Mouse (Mus musculus) stomach, embryonic 16.5 days (tissue): ENCODE measurements around the gene Tff2. TPM values are rescaled to one million over a fixed set of nuclear protein-coding genes. Genes with fewer than 3 reads are reported as not detected.

Experiments used
- ATAC-seq: fragments of 200-750 bp; cut with Nextera tagmentation; 2 replicates; pipeline ENCODE4 v1.8.0; 2017; ENCODE audit warnings: moderate number of reproducible peaks, moderate TSS enrichment; ENCODE audit not compliant: insufficient read depth, low FRiP score
- H3K27ac ChIP-seq: fragments of 300-500 bp; sonication (generic); 2 replicates; pipeline ENCODE4 v1.5.1; 2014; ENCODE audit warnings: low read length
- H3K27me3 ChIP-seq: fragments of 300-500 bp; sonication (generic); 2 replicates; pipeline ENCODE4 v1.6.1; 2014; ENCODE audit warnings: low read length, control low read depth, mixed read lengths; ENCODE audit not compliant: control insufficient read depth, insufficient read depth
- H3K36me3 ChIP-seq: fragments of 300-500 bp; sonication (generic); 2 replicates; pipeline ENCODE4 v1.6.1; 2014; ENCODE audit warnings: low read length; ENCODE audit not compliant: control insufficient read depth, insufficient read depth
- H3K4me1 ChIP-seq: fragments of 300-500 bp; sonication (generic); 2 replicates; pipeline ENCODE4 v1.6.1; 2014; ENCODE audit warnings: low read length, control low read depth, mixed read lengths; ENCODE audit not compliant: control insufficient read depth, insufficient read depth
- H3K4me2 ChIP-seq: fragments of 300-500 bp; sonication (generic); 2 replicates; pipeline ENCODE4 v1.6.1; 2014; ENCODE audit warnings: low read depth, low read length, mixed read lengths
- H3K4me3 ChIP-seq: fragments of 300-500 bp; sonication (generic); replicated peaks from 2 replicates; pipeline ENCODE4 v1.5.1; 2014; ENCODE audit warnings: mild to moderate bottlenecking, low read length
- H3K9ac ChIP-seq: fragments of 300-500 bp; sonication (generic); 2 replicates; pipeline ENCODE4 v1.6.1; 2014; ENCODE audit warnings: low read length
- H3K9me3 ChIP-seq: fragments of 300-500 bp; sonication (generic); replicated peaks from 2 replicates; pipeline ENCODE4 v1.6.1; 2016; ENCODE audit warnings: low read length, control low read depth; ENCODE audit not compliant: control insufficient read depth
- WGBS: fragments of 180-500 bp; shearing (Covaris S2); extraction: QIAGEN DNeasy Blood & Tissue Kit; methylation state at CpG from one replicate; pipeline ENCODE4 v1.1.7; 2014; 5-methylcytosine and 5-hydroxymethylcytosine counted together
- polyA plus RNA-seq: library from polyadenylated mRNA; unstranded; fragments of >200 nt; fragmentation: Nextera tagmentation; extraction: Ambion mirVana; gene quantifications from 2 replicates; pipeline ENCODE4 v1.2.1, GENCODE M21; 2015

Tff2 gene
- polyA plus RNA-seq, 1 experiment from 2014 or later = 99.1 TPM

- H3K36me3 ChIP-seq = no peaks in the 10 kb centered on the region
- 61% methylated on average over 5 of the region's 5 CpGs for WGBS
- no peak overlapping the region for H3K4me2 ChIP-seq
- peak overlapping the region; percentile 25; the same call in 1 of the 2 replicates for H3K27ac ChIP-seq
- H3K4me1 ChIP-seq = peaks cover 3% of the 10 kb centered on the region; the same call in 1 of the 2 replicates
- no peak for ATAC-seq
- no peak overlapping the region for H3K4me3 ChIP-seq
- H3K9me3 ChIP-seq = no peaks in the 10 kb centered on the region
- no peak overlapping the region for H3K9ac ChIP-seq
- H3K27me3 ChIP-seq = no peaks in the 10 kb centered on the region
These were observed 8.4 kb upstream of the Tff2 start for GRCm38 (mm10) chr17:31152512-31152911.

- H3K4me2 ChIP-seq = no peak overlapping the region
- ATAC-seq = no peak
- WGBS = 76% methylated on average over 9 of the region's 9 CpGs
- H3K4me3 ChIP-seq = no peak overlapping the region
- no peaks in the 10 kb centered on the region for H3K36me3 ChIP-seq
- no peak overlapping the region for H3K27ac ChIP-seq
- no peak overlapping the region for H3K9ac ChIP-seq
- no peaks in the 10 kb centered on the region for H3K27me3 ChIP-seq
- no peaks in the 10 kb centered on the region for H3K9me3 ChIP-seq
- H3K4me1 ChIP-seq = no peaks in the 10 kb centered on the region
These were observed 1.9 kb upstream of the Tff2 start for GRCm38 (mm10) chr17:31145998-31146397.

GRCm38 (mm10) chr17:31142116-31142515 lies 2.0 kb downstream of the Tff2 start:
- no peaks in the 10 kb centered on the region for H3K9me3 ChIP-seq
- WGBS = 91% methylated on average over 7 of the region's 7 CpGs
- H3K4me1 ChIP-seq = no peaks in the 10 kb centered on the region
- no peaks in the 10 kb centered on the region for H3K36me3 ChIP-seq
- no peak overlapping the region for H3K4me3 ChIP-seq
- no peaks in the 10 kb centered on the region for H3K27me3 ChIP-seq
- H3K9ac ChIP-seq = no peak overlapping the region
- H3K27ac ChIP-seq = no peak overlapping the region
- ATAC-seq = no peak
- H3K4me2 ChIP-seq = no peak overlapping the region

- Histone ChIP-seq H3K4me2 (no peak overlapping the region), H3K27me3 (no peaks in the 10 kb centered on the region), H3K9ac (no peak overlapping the region), H3K36me3 (no peaks in the 10 kb centered on the region), H3K4me1 (no peaks in the 10 kb centered on the region), H3K4me3 (no peak overlapping the region), H3K9me3 (no peaks in the 10 kb centered on the region), H3K27ac (no peak overlapping the region)
- WGBS = 15% methylated on average over 5 of the region's 5 CpGs
- no peak for ATAC-seq
These were observed 5.7 kb downstream of the Tff2 start for GRCm38 (mm10) chr17:31138398-31138797.

- WGBS = 87% methylated on average over 1 of the region's 1 CpGs
- H3K4me1 ChIP-seq = no peaks in the 10 kb centered on the region
- H3K4me2 ChIP-seq = no peak overlapping the region
These were observed 7.3 kb downstream of the Tff2 start for GRCm38 (mm10) chr17:31136821-31137220.

GRCm38 (mm10) chr17:31136291-31136690 lies 7.8 kb downstream of the Tff2 start:
- Histone ChIP-seq H3K9ac (no peak overlapping the region), H3K27me3 (no peaks in the 10 kb centered on the region), H3K4me1 (no peaks in the 10 kb centered on the region), H3K4me2 (no peak overlapping the region), H3K36me3 (no peaks in the 10 kb centered on the region), H3K27ac (no peak overlapping the region), H3K4me3 (no peak overlapping the region), H3K9me3 (no peaks in the 10 kb centered on the region)
- WGBS = 31% methylated on average over 3 of the region's 3 CpGs
- no peak for ATAC-seq

More at GRCm38 (mm10) chr17:31136821-31137220, 7.3 kb downstream of the Tff2 start:
- Histone ChIP-seq H3K4me3 (no peak overlapping the region), H3K36me3 (no peaks in the 10 kb centered on the region), H3K9ac (no peak overlapping the region), H3K27me3 (no peaks in the 10 kb centered on the region), H3K27ac (no peak overlapping the region), H3K9me3 (no peaks in the 10 kb centered on the region)
- no peak for ATAC-seq

- Histone ChIP-seq H3K27ac (no peak overlapping the region), H3K4me2 (no peak overlapping the region)
- ATAC-seq = peak; percentile 35; the same call in 1 of the 2 replicates
These were observed 9.2 kb downstream of the Tff2 start for GRCm38 (mm10) chr17:31134913-31135312.

GRCm38 (mm10) chr17:31133776-31134175 lies 10.3 kb downstream of the Tff2 start:
- no peaks in the 10 kb centered on the region for H3K9me3 ChIP-seq
- ATAC-seq = peak; percentile 42; the same call in 1 of the 2 replicates
- peak overlapping the region; percentile 30; the same call in 1 of the 2 replicates for H3K4me2 ChIP-seq
- no peaks in the 10 kb centered on the region for H3K4me1 ChIP-seq
- no peaks in the 10 kb centered on the region for H3K36me3 ChIP-seq
- H3K27ac ChIP-seq = no peak overlapping the region
- 53% methylated on average over 15 of the region's 15 CpGs for WGBS
- H3K27me3 ChIP-seq = no peaks in the 10 kb centered on the region
- no peak overlapping the region for H3K9ac ChIP-seq
- H3K4me3 ChIP-seq = no peak overlapping the region

More at GRCm38 (mm10) chr17:31134913-31135312, 9.2 kb downstream of the Tff2 start:
- no peak overlapping the region for H3K4me3 ChIP-seq
- no peaks in the 10 kb centered on the region for H3K36me3 ChIP-seq
- H3K4me1 ChIP-seq = no peaks in the 10 kb centered on the region
- WGBS = 55% methylated on average over 6 of the region's 6 CpGs
- no peaks in the 10 kb centered on the region for H3K9me3 ChIP-seq
- no peaks in the 10 kb centered on the region for H3K27me3 ChIP-seq
- H3K9ac ChIP-seq = no peak overlapping the region; the same call in 1 of the 2 replicates

- Histone ChIP-seq H3K9me3 (no peaks in the 10 kb centered on the region), H3K36me3 (no peaks in the 10 kb centered on the region), H3K4me1 (no peaks in the 10 kb centered on the region), H3K4me2 (no peak overlapping the region), H3K9ac (no peak overlapping the region), H3K4me3 (no peak overlapping the region), H3K27me3 (no peaks in the 10 kb centered on the region), H3K27ac (no peak overlapping the region)
- no peak for ATAC-seq
- WGBS = 61% methylated on average over 10 of the region's 10 CpGs
These were observed 12.7 kb downstream of the Tff2 start for GRCm38 (mm10) chr17:31131269-31131821.
